Mouse (Mus musculus) hindbrain, postnatal 0 days (tissue): ENCODE data around the gene Gemin4. TPM values are rescaled to one million over a fixed set of nuclear protein-coding genes. Genes with fewer than 3 reads are reported as not detected.

Source experiments
- ATAC-seq: fragments of 200-750 bp; cut with Nextera tagmentation; 2 replicates; pipeline ENCODE4 v1.8.0; 2017; ENCODE audit warnings: mild to moderate bottlenecking, moderate TSS enrichment, moderate library complexity
- DNase-seq: peaks from one replicate; pipeline ENCODE4 v3.0.0-alpha.2; 2015; ENCODE audit warnings: low spot score
- H3K27ac ChIP-seq: fragments of 300-500 bp; sonication (generic); 2 replicates; pipeline ENCODE4 v1.5.1; 2014; ENCODE audit warnings: mild to moderate bottlenecking
- H3K27me3 ChIP-seq: fragments of 300-500 bp; sonication (generic); 2 replicates; pipeline ENCODE4 v1.6.1; 2014; ENCODE audit warnings: low read length, mixed read lengths; ENCODE audit not compliant: insufficient read depth
- H3K36me3 ChIP-seq: fragments of 300-500 bp; sonication (generic); 2 replicates; pipeline ENCODE4 v1.6.1; 2014; ENCODE audit warnings: low read length, mixed read lengths; ENCODE audit not compliant: insufficient read depth
- H3K4me1 ChIP-seq: fragments of 300-500 bp; sonication (generic); 2 replicates; pipeline ENCODE4 v1.6.1; 2014; ENCODE audit warnings: antibody characterized with exemption, low read length, mixed read lengths; ENCODE audit not compliant: insufficient read depth
- H3K4me2 ChIP-seq: fragments of 300-500 bp; sonication (generic); 2 replicates; pipeline ENCODE4 v1.6.1; 2014; ENCODE audit warnings: low read depth, mild to moderate bottlenecking, low read length, moderate library complexity, mixed read lengths
- H3K4me3 ChIP-seq: fragments of 300-500 bp; sonication (generic); 2 replicates; pipeline ENCODE4 v1.5.1; 2014; ENCODE audit warnings: low read length
- H3K9ac ChIP-seq: fragments of 300-500 bp; sonication (generic); replicated peaks from 2 replicates; pipeline ENCODE4 v1.6.1; 2014; ENCODE audit warnings: mild to moderate bottlenecking, low read length, moderate library complexity, mixed read lengths
- H3K9me3 ChIP-seq: fragments of 300-500 bp; sonication (generic); 2 replicates; pipeline ENCODE4 v1.6.1; 2016; ENCODE audit warnings: low read length, mixed read lengths
- CTCF ChIP-seq: IDR thresholded peaks from 2 replicates; pipeline ENCODE4 v1.5.1; 2016; ENCODE audit warnings: antibody characterized with exemption, control low read depth, low read depth
- WGBS: fragments of 180-500 bp; shearing (Covaris S2); extraction: QIAGEN DNeasy Blood & Tissue Kit; methylation state at CpG from one replicate; pipeline ENCODE4 v1.1.7; 2014; 5-methylcytosine and 5-hydroxymethylcytosine counted together
- polyA plus RNA-seq: library from polyadenylated mRNA; unstranded; fragments of >200 nt; fragmentation: Nextera tagmentation; extraction: Ambion mirVana; gene quantifications from 2 replicates; pipeline ENCODE4 v1.2.1, GENCODE M21; 2015
- total RNA-seq: library from RNA; depleted of rRNA; stranded (reverse); fragments of >200 nt; gene quantifications from 2 replicates; pipeline ENCODE4 v1.2.3, GENCODE M21; 2014; rRNA removed

Gemin4 gene
- total and polyA plus RNA-seq, 2 experiments from 2014 or later: 9.3 to 17.4 TPM

GRCm38 (mm10) chr11:76166657-76167056 is 50.8 kb downstream of the Gemin4 start:
- WGBS: 94% methylated on average over 4 of the region's 4 CpGs
- Histone ChIP-seq H3K4me3 (no peak overlapping the region), H3K9me3 (no peaks in the 10 kb centered on the region), H3K9ac (no peak overlapping the region), H3K36me3 (peaks cover 13% of the 10 kb centered on the region), H3K4me2 (no peak overlapping the region), H3K4me1 (no peaks in the 10 kb centered on the region), H3K27ac (no peak overlapping the region), H3K27me3 (no peaks in the 10 kb centered on the region)
- DNase-seq (no peak), ATAC-seq (no peak)
- no peak for TF ChIP-seq CTCF

Other genes starting within 250 kb of the Gemin4 start
- gene 1700016K19Rik, start 217.8 kb downstream of the Gemin4 start, total RNA-seq: 2.5 and 4.8 TPM in 2 replicates
- 6.2 and 6.3 TPM in 2 replicates for gene 1700016K19Rik, start 217.8 kb downstream of the Gemin4 start, polyA plus RNA-seq
- gene Rflnb, start 189.9 kb downstream of the Gemin4 start, total RNA-seq: 13.6 and 17.4 TPM in 2 replicates
- gene Rflnb, start 189.9 kb downstream of the Gemin4 start, polyA plus RNA-seq: 14.9 and 15.3 TPM in 2 replicates
- 39.2 and 42.8 TPM in 2 replicates for gene Vps53, start 38.0 kb downstream of the Gemin4 start, total RNA-seq
- 58.9 and 59.0 TPM in 2 replicates for gene Vps53, start 38.0 kb downstream of the Gemin4 start, polyA plus RNA-seq
- 20.1 and 30.4 TPM in 2 replicates for gene Fam57a, start 38.0 kb downstream of the Gemin4 start, total RNA-seq
- gene Fam57a, start 38.0 kb downstream of the Gemin4 start, polyA plus RNA-seq: 16.6 and 20.0 TPM in 2 replicates
- gene Dbil5, start 56 bp downstream of the Gemin4 start, total RNA-seq: not detected in 2 replicates
- gene Dbil5, start 56 bp downstream of the Gemin4 start, polyA plus RNA-seq: 0.34 and 0.54 TPM in 2 replicates
- 11.9 and 19.2 TPM in 2 replicates for gene Mrm3, start 26.1 kb upstream of the Gemin4 start, total RNA-seq
- 22.5 and 22.8 TPM in 2 replicates for gene Mrm3, start 26.1 kb upstream of the Gemin4 start, polyA plus RNA-seq
- gene Glod4, start 26.1 kb upstream of the Gemin4 start, total RNA-seq: 34.2 and 39.8 TPM in 2 replicates
- 116 and 118 TPM in 2 replicates for gene Glod4, start 26.1 kb upstream of the Gemin4 start, polyA plus RNA-seq
- gene Nxn, start 181.5 kb upstream of the Gemin4 start, total RNA-seq: 36.6 and 41.3 TPM in 2 replicates
- gene Nxn, start 181.5 kb upstream of the Gemin4 start, polyA plus RNA-seq: 21.2 and 22.3 TPM in 2 replicates
- gene Timm22, start 189.3 kb upstream of the Gemin4 start, total RNA-seq: 49.8 and 112 TPM in 2 replicates
- gene Timm22, start 189.3 kb upstream of the Gemin4 start, polyA plus RNA-seq: 104 and 106 TPM in 2 replicates